Mouse (Mus musculus): Measurements from ENCODE around the gene Camkv.

GRCm38 (mm10) chr9:107981684-107982605 lies 46.5 kb downstream of the Camkv start:
- TF ChIP-seq POLR2A (IDR thresholded peaks at IDR 0.05; ENCODE audit: borderline replicate concordance, extremely low read depth, insufficient read depth, insufficient read length, poor library complexity, severe bottlenecking) (no peak), CTCF (IDR thresholded peaks at IDR 0.05; ENCODE audit: borderline replicate concordance, extremely low read depth, insufficient read depth, insufficient read length) (no peak)
